Mouse (Mus musculus): ENCODE measurements at regions not wholly inside any gene's neighbourhood (a gene's known extent, or its start where the extent isn't known, plus 50 kb on each side); places are given as distances from the start of the nearest gene placed in this dataset.

GRCm38 (mm10) chr12:61912146-61912545 lies 389.2 kb downstream of the Lrfn5 start:
- WGBS: 81% methylated on average over 1 of the region's 1 CpGs
- Histone ChIP-seq H3K9ac (replicated peaks; ENCODE audit: low read length) (no peak overlapping the region), H3K9me3 (ENCODE audit: low read length) (no peaks in the 10 kb centered on the region), H3K27me3 (ENCODE audit: insufficient read depth, low read length) (no peaks in the 10 kb centered on the region), H3K27ac (no peak overlapping the region), H3K36me3 (ENCODE audit: insufficient read depth, low read length) (no peaks in the 10 kb centered on the region), H3K4me1 (ENCODE audit: insufficient read depth, low read length) (no peaks in the 10 kb centered on the region), H3K4me3 (ENCODE audit: low read length) (no peak overlapping the region), H3K4me2 (ENCODE audit: low read depth, low read length) (no peak overlapping the region)
- ATAC-seq (0 out of 2 replicates have a peak, but pooled peaks have one; percentile 35), DNase-seq (ENCODE audit: low spot score) (peak; percentile 60)
- TF ChIP-seq CTCF (IDR thresholded peaks at IDR 0.05; ENCODE audit: low read depth): no peak

GRCm38 (mm10) chr12:61923331-61923730 lies 400.4 kb downstream of the Lrfn5 start:
- no peak overlapping the region for H3K27ac ChIP-seq
- DNase-seq (ENCODE audit: low spot score) (peak; percentile 57), ATAC-seq (peak; percentile 47; the same call in 1 of the 2 replicates)
- no peaks in the 10 kb centered on the region for H3K36me3 ChIP-seq (ENCODE audit: insufficient read depth, low read length)
- H3K4me1 ChIP-seq (ENCODE audit: insufficient read depth, low read length): no peaks in the 10 kb centered on the region
- 2% methylated on average over 1 of the region's 1 CpGs for WGBS
- no peak overlapping the region for H3K4me2 ChIP-seq (ENCODE audit: low read depth, low read length)
- H3K4me3 ChIP-seq (ENCODE audit: low read length): no peak overlapping the region
- H3K27me3 ChIP-seq (ENCODE audit: insufficient read depth, low read length): no peaks in the 10 kb centered on the region
- no peak for TF ChIP-seq CTCF (IDR thresholded peaks at IDR 0.05; ENCODE audit: low read depth)
- H3K9me3 ChIP-seq (ENCODE audit: low read length): no peaks in the 10 kb centered on the region
- H3K9ac ChIP-seq (replicated peaks; ENCODE audit: low read length): no peak overlapping the region

- no peak for ATAC-seq
- no peak for TF ChIP-seq CTCF (IDR thresholded peaks at IDR 0.05; ENCODE audit: low read depth)
These were observed 402.4 kb downstream of the Lrfn5 start for GRCm38 (mm10) chr12:61925266-61925861.

More at GRCm38 (mm10) chr12:61925266-61925861, 402.4 kb downstream of the Lrfn5 start:
- Histone ChIP-seq H3K9ac (replicated peaks; ENCODE audit: low read length) (no peak overlapping the region), H3K4me2 (ENCODE audit: low read depth, low read length) (no peak overlapping the region), H3K4me3 (ENCODE audit: low read length) (no peak overlapping the region), H3K27ac (no peak overlapping the region), H3K4me1 (ENCODE audit: insufficient read depth, low read length) (no peaks in the 10 kb centered on the region), H3K27me3 (ENCODE audit: insufficient read depth, low read length) (no peaks in the 10 kb centered on the region), H3K9me3 (ENCODE audit: low read length) (no peaks in the 10 kb centered on the region), H3K36me3 (ENCODE audit: insufficient read depth, low read length) (no peaks in the 10 kb centered on the region)
- DNase-seq (ENCODE audit: low spot score): peak; percentile 16
